Mouse (Mus musculus) liver, embryonic 14.5 days (tissue): Measurements from ENCODE around the gene Gm11032. TPM values are rescaled to one million over a fixed set of nuclear protein-coding genes. Genes with fewer than 3 reads are reported as not detected.

Experiments used
- ATAC-seq: fragments of 200-750 bp; cut with Nextera tagmentation; 2 replicates; pipeline ENCODE4 v1.8.0; 2017; ENCODE audit warnings: moderate number of reproducible peaks, mild to moderate bottlenecking, moderate library complexity; ENCODE audit not compliant: insufficient read depth
- DNase-seq, 3 experiments: peaks; one replicate each; pipeline ENCODE4 v3.0.0-alpha.2; 2012 to 2013; ENCODE audit warnings: low read depth in 3 of 3, low spot score in 3 of 3
- H3K27ac ChIP-seq: fragments of 300-500 bp; sonication (generic); 2 replicates; pipeline ENCODE4 v1.5.1; 2014; ENCODE audit warnings: moderate library complexity, mild to moderate bottlenecking, control low read depth, inconsistent platforms
- H3K27me3 ChIP-seq: fragments of 300-500 bp; sonication (generic); 2 replicates; pipeline ENCODE4 v1.6.1; 2014; ENCODE audit warnings: mild to moderate bottlenecking, low read length, moderate library complexity; ENCODE audit not compliant: control insufficient read depth, insufficient read depth
- H3K36me3 ChIP-seq: fragments of 300-500 bp; sonication (generic); replicated peaks from 2 replicates; pipeline ENCODE4 v1.6.1; 2014; ENCODE audit warnings: low read depth; ENCODE audit not compliant: control insufficient read depth, insufficient read depth
- H3K4me1 ChIP-seq, 2 experiments: fragments of 200-500 bp in 1 of 2; fragments of 300-500 bp in 1 of 2; sonication (generic) in 1 of 2; replicated peaks; 2 replicates each; pipeline ENCODE4 v1.6.1; 2012 to 2014; ENCODE audit warnings: antibody characterized with exemption in 1 of 2, inconsistent platforms in 1 of 2, low read length in 1 of 2; ENCODE audit not compliant: control insufficient read depth in 2 of 2, insufficient read depth in 2 of 2
- H3K4me2 ChIP-seq: fragments of 300-500 bp; sonication (generic); 2 replicates; pipeline ENCODE4 v1.6.1; 2014; ENCODE audit warnings: low read depth, mild to moderate bottlenecking, control low read depth, moderate library complexity
- H3K4me3 ChIP-seq, 2 experiments: fragments of 200-500 bp in 1 of 2; fragments of 300-500 bp in 1 of 2; sonication (generic) in 1 of 2; 2 replicates each; pipeline ENCODE4 v1.5.1; 2012 to 2014; ENCODE audit warnings: low read depth in 2 of 2, low read length in 2 of 2, mild to moderate bottlenecking in 2 of 2, control low read depth in 1 of 2, inconsistent platforms in 1 of 2, moderate library complexity in 1 of 2; ENCODE audit not compliant: insufficient read depth in 1 of 2
- H3K9ac ChIP-seq: fragments of 300-500 bp; sonication (generic); replicated peaks from 2 replicates; pipeline ENCODE4 v1.6.1; 2014; ENCODE audit warnings: mild to moderate bottlenecking, control low read depth, moderate library complexity
- H3K9me3 ChIP-seq: fragments of 300-500 bp; sonication (generic); 2 replicates; pipeline ENCODE4 v1.6.1; 2016; ENCODE audit warnings: low read length, mixed read lengths; ENCODE audit not compliant: control insufficient read depth
- CTCF ChIP-seq: IDR thresholded peaks from 2 replicates; pipeline ENCODE4 v1.5.1; 2016; ENCODE audit warnings: antibody characterized with exemption, low read depth, control low read depth
- EP300 ChIP-seq: IDR thresholded peaks from 2 replicates; pipeline ENCODE4 v1.6.1; 2016; ENCODE audit warnings: antibody characterized with exemption, low read depth
- WGBS: fragments of 180-500 bp; shearing (Covaris S2); extraction: QIAGEN DNeasy Blood & Tissue Kit; methylation state at CpG from one replicate; pipeline ENCODE4 v1.1.7; 2014; ENCODE audit not compliant: insufficient replicate concordance; 5-methylcytosine and 5-hydroxymethylcytosine counted together
- polyA plus RNA-seq, 2 experiments: library from polyadenylated mRNA; depleted of rRNA in 1 of 2; stranded (reverse) in 1 of 2; unstranded in 1 of 2; fragments of >200 nt; fragmentation: Nextera tagmentation in 1 of 2; extraction: Ambion mirVana in 1 of 2; gene quantifications; 2 replicates each; pipeline versions ENCODE4 v1.2.1 to v1.2.3; 2012 to 2014

Gene Gm11032
- polyA plus RNA-seq, 2 experiments, result not detected

GRCm38 (mm10) chr11:4605414-4605813 lies 14.5 kb upstream of the Gm11032 start:
- TF ChIP-seq CTCF (no peak), EP300 (no peak)
- no peaks in the 10 kb centered on the region for H3K36me3 ChIP-seq
- H3K4me1 ChIP-seq, result no peaks in the 10 kb centered on the region; a peak in 1 of 4 replicates
- no peak overlapping the region for H3K4me2 ChIP-seq
- H3K4me3 ChIP-seq, result no peak overlapping the region
- ATAC-seq (peak; percentile 62; the same call in 1 of the 2 replicates), DNase-seq (peak in 1 of 3 experiments; percentile 57)
- H3K9me3 ChIP-seq, result no peaks in the 10 kb centered on the region
- H3K27me3 ChIP-seq, result no peaks in the 10 kb centered on the region; the same call in 1 of the 2 replicates
- no peak overlapping the region for H3K27ac ChIP-seq
- WGBS, result 45% methylated on average over 7 of the region's 7 CpGs
- no peak overlapping the region for H3K9ac ChIP-seq

- Histone ChIP-seq H3K4me2 (no peak overlapping the region), H3K36me3 (no peaks in the 10 kb centered on the region), H3K9ac (no peak overlapping the region), H3K9me3 (no peaks in the 10 kb centered on the region), H3K27me3 (no peaks in the 10 kb centered on the region; the same call in 1 of the 2 replicates), H3K27ac (no peak overlapping the region), H3K4me3 (no peak overlapping the region), H3K4me1 (no peaks in the 10 kb centered on the region; a peak in 1 of 4 replicates)
- no peak for ATAC-seq
- no peak for TF ChIP-seq EP300
- no peak for TF ChIP-seq CTCF
- no peak for DNase-seq
- 70% methylated on average over 1 of the region's 1 CpGs for WGBS
Observed at GRCm38 (mm10) chr11:4606541-4606940, 13.3 kb upstream of the Gm11032 start.

GRCm38 (mm10) chr11:4611904-4612303 lies 8.0 kb upstream of the Gm11032 start:
- H3K9ac ChIP-seq, result no peak overlapping the region
- no peak overlapping the region for H3K27ac ChIP-seq
- no peaks in the 10 kb centered on the region for H3K4me1 ChIP-seq
- DNase-seq, result no peak
- no peak overlapping the region for H3K4me3 ChIP-seq
- H3K9me3 ChIP-seq, result no peaks in the 10 kb centered on the region
- no peak for ATAC-seq
- H3K27me3 ChIP-seq, result no peaks in the 10 kb centered on the region; the same call in 1 of the 2 replicates
- 60% methylated on average over 2 of the region's 2 CpGs for WGBS
- no peak for TF ChIP-seq EP300
- no peak for TF ChIP-seq CTCF
- no peaks in the 10 kb centered on the region for H3K36me3 ChIP-seq
- H3K4me2 ChIP-seq, result no peak overlapping the region

- no peak overlapping the region for H3K27ac ChIP-seq
- TF ChIP-seq EP300 (no peak), CTCF (no peak)
- no peaks in the 10 kb centered on the region; a peak in 1 of 4 replicates for H3K4me1 ChIP-seq
- H3K4me3 ChIP-seq, result no peak overlapping the region
- ATAC-seq, result no peak
- H3K27me3 ChIP-seq, result no peaks in the 10 kb centered on the region; the same call in 1 of the 2 replicates
- H3K9me3 ChIP-seq, result no peaks in the 10 kb centered on the region
- 56% methylated on average over 13 of the region's 13 CpGs for WGBS
- no peak for DNase-seq
- no peak overlapping the region for H3K9ac ChIP-seq
- H3K4me2 ChIP-seq, result no peak overlapping the region
- no peaks in the 10 kb centered on the region for H3K36me3 ChIP-seq
Observed at GRCm38 (mm10) chr11:4620501-4621108, 738 bp downstream of the Gm11032 start.

GRCm38 (mm10) chr11:4621866-4622265 lies 2.0 kb downstream of the Gm11032 start:
- DNase-seq (no peak), ATAC-seq (no peak)
- TF ChIP-seq CTCF, result no peak
- no peak for TF ChIP-seq EP300
- H3K4me3 ChIP-seq, result no peak overlapping the region
- no peaks in the 10 kb centered on the region for H3K36me3 ChIP-seq
- no peaks in the 10 kb centered on the region for H3K9me3 ChIP-seq
- no peaks in the 10 kb centered on the region; the same call in 1 of the 2 replicates for H3K27me3 ChIP-seq
- no peak overlapping the region for H3K9ac ChIP-seq
- H3K4me1 ChIP-seq, result no peaks in the 10 kb centered on the region; a peak in 1 of 4 replicates
- no peak overlapping the region for H3K27ac ChIP-seq
- WGBS, result 70% methylated on average over 4 of the region's 4 CpGs
- H3K4me2 ChIP-seq, result no peak overlapping the region
